Mouse (Mus musculus) liver, embryonic 16.5 days (tissue): Measurements from ENCODE around the gene Ttbk1. TPM values are rescaled to one million over a fixed set of nuclear protein-coding genes. Genes with fewer than 3 reads are reported as not detected.

Experiments
- ATAC-seq: fragments of 200-750 bp; cut with Nextera tagmentation; 2 replicates; pipeline ENCODE4 v1.8.0; 2017; ENCODE audit warnings: low read depth, mild to moderate bottlenecking, moderate number of reproducible peaks, moderate library complexity
- H3K27ac ChIP-seq: fragments of 300-500 bp; sonication (generic); 2 replicates; pipeline ENCODE4 v1.5.1; 2014; ENCODE audit warnings: mild to moderate bottlenecking, low read length
- H3K27me3 ChIP-seq: fragments of 300-500 bp; sonication (generic); 2 replicates; pipeline ENCODE4 v1.6.1; 2014; ENCODE audit warnings: low read depth, low read length, mixed read lengths; ENCODE audit not compliant: control insufficient read depth, insufficient read depth
- H3K36me3 ChIP-seq: fragments of 300-500 bp; sonication (generic); 2 replicates; pipeline ENCODE4 v1.6.1; 2014; ENCODE audit warnings: mild to moderate bottlenecking; ENCODE audit not compliant: control insufficient read depth, insufficient read depth
- H3K4me1 ChIP-seq: fragments of 300-500 bp; sonication (generic); 2 replicates; pipeline ENCODE4 v1.6.1; 2014; ENCODE audit warnings: low read depth, low read length, mixed read lengths; ENCODE audit not compliant: control insufficient read depth
- H3K4me2 ChIP-seq: fragments of 300-500 bp; sonication (generic); 2 replicates; pipeline ENCODE4 v1.6.1; 2014; ENCODE audit warnings: low read depth, low read length, mixed read lengths
- H3K4me3 ChIP-seq: fragments of 300-500 bp; sonication (generic); 2 replicates; pipeline ENCODE4 v1.5.1; 2014; ENCODE audit warnings: low read depth, mild to moderate bottlenecking, low read length
- H3K9ac ChIP-seq: fragments of 300-500 bp; sonication (generic); 2 replicates; pipeline ENCODE4 v1.6.1; 2014; ENCODE audit warnings: low read depth, low read length
- H3K9me3 ChIP-seq: fragments of 300-500 bp; sonication (generic); replicated peaks from 2 replicates; pipeline ENCODE4 v1.6.1; 2016; ENCODE audit warnings: low read length; ENCODE audit not compliant: control insufficient read depth
- whole genome bisulfite sequencing: fragments of 180-500 bp; shearing (Covaris S2); extraction: QIAGEN DNeasy Blood & Tissue Kit; methylation state at CpG from one replicate; pipeline ENCODE4 v1.1.7; 2014; ENCODE audit not compliant: insufficient replicate concordance; 5-methylcytosine and 5-hydroxymethylcytosine counted together
- polyA plus RNA-seq: library from polyadenylated mRNA; unstranded; fragments of >200 nt; fragmentation: Nextera tagmentation; extraction: Ambion mirVana; gene quantifications from 2 replicates; pipeline ENCODE4 v1.2.1, GENCODE M21; 2015

Gene Ttbk1
- not detected in 2 replicates for polyA plus RNA-seq

GRCm38 (mm10) chr17:46487431-46487830 is at the start of gene Ttbk1:
Gene Ttbk1 (minus strand): TSS chr17:46487675.
- no peak for ATAC-seq
- no peak within 1 kb of the TSS for H3K9ac ChIP-seq
- no peaks in the 10 kb centered on the region; the same call in none of the 2 replicates for H3K4me1 ChIP-seq

GRCm38 (mm10) chr17:46525579-46526307 is 38.3 kb upstream of the Ttbk1 start:
- peak; percentile 35; the same call in 1 of the 2 replicates for ATAC-seq
- Histone ChIP-seq H3K27ac (no peak overlapping the region), H3K9ac (no peak overlapping the region), H3K4me3 (no peak overlapping the region), H3K4me2 (no peak overlapping the region), H3K4me1 (no peaks in the 10 kb centered on the region), H3K36me3 (no peaks in the 10 kb centered on the region), H3K9me3 (no peaks in the 10 kb centered on the region), H3K27me3 (peaks cover 4% of the 10 kb centered on the region; the same call in 1 of the 2 replicates)
- WGBS, result 33% methylated on average over 12 of the region's 12 CpGs

More at GRCm38 (mm10) chr17:46487431-46487830, at the start of gene Ttbk1:
- WGBS, result 2% methylated on average over 39 of the region's 49 CpGs
- no peaks in the 10 kb centered on the region for H3K36me3 ChIP-seq
- no peaks in the 10 kb centered on the region for H3K9me3 ChIP-seq
- H3K27me3 ChIP-seq, result peaks cover 60% of the 10 kb centered on the region
- peak within 1 kb of the TSS; percentile 29; the same call in 1 of the 2 replicates for H3K4me3 ChIP-seq
- no peak within 1 kb of the TSS for H3K27ac ChIP-seq
- peak within 1 kb of the TSS; percentile 27; the same call in 1 of the 2 replicates for H3K4me2 ChIP-seq

GRCm38 (mm10) chr17:46525065-46525464 is 37.6 kb upstream of the Ttbk1 start:
- no peak overlapping the region for H3K9ac ChIP-seq
- WGBS, result 64% methylated on average over 10 of the region's 10 CpGs
- no peak overlapping the region for H3K27ac ChIP-seq
- H3K4me2 ChIP-seq, result no peak overlapping the region
- no peak overlapping the region for H3K4me3 ChIP-seq
- H3K27me3 ChIP-seq, result peaks cover 7% of the 10 kb centered on the region; the same call in 1 of the 2 replicates
- no peaks in the 10 kb centered on the region for H3K9me3 ChIP-seq
- no peak for ATAC-seq
- no peaks in the 10 kb centered on the region for H3K36me3 ChIP-seq
- H3K4me1 ChIP-seq, result no peaks in the 10 kb centered on the region

- H3K9ac ChIP-seq, result no peak overlapping the region
- no peak overlapping the region for H3K4me2 ChIP-seq
- no peaks in the 10 kb centered on the region for H3K9me3 ChIP-seq
- peaks cover 12% of the 10 kb centered on the region; the same call in 1 of the 2 replicates for H3K27me3 ChIP-seq
- no peak overlapping the region for H3K4me3 ChIP-seq
- no peak overlapping the region for H3K27ac ChIP-seq
- WGBS, result 46% methylated on average over 24 of the region's 24 CpGs
- H3K4me1 ChIP-seq, result no peaks in the 10 kb centered on the region
- no peaks in the 10 kb centered on the region for H3K36me3 ChIP-seq
- ATAC-seq, result no peak
Measured at GRCm38 (mm10) chr17:46521963-46522668, 34.6 kb upstream of the Ttbk1 start.

GRCm38 (mm10) chr17:46521174-46521573 is 33.7 kb upstream of the Ttbk1 start:
- no peak overlapping the region for H3K9ac ChIP-seq
- ATAC-seq, result no peak
- H3K4me2 ChIP-seq, result peak overlapping the region; percentile 15; the same call in 1 of the 2 replicates
- peaks cover 12% of the 10 kb centered on the region; the same call in 1 of the 2 replicates for H3K27me3 ChIP-seq
- 0 out of 2 replicates have a peak overlapping the region, but pooled peaks have one; percentile 11 for H3K4me3 ChIP-seq
- H3K9me3 ChIP-seq, result no peaks in the 10 kb centered on the region
- no peaks in the 10 kb centered on the region for H3K36me3 ChIP-seq
- H3K27ac ChIP-seq, result no peak overlapping the region
- H3K4me1 ChIP-seq, result no peaks in the 10 kb centered on the region
- WGBS, result 63% methylated on average over 9 of the region's 9 CpGs

- H3K9ac ChIP-seq, result no peak overlapping the region
- no peak for ATAC-seq
Measured at GRCm38 (mm10) chr17:46520385-46520979, 33.0 kb upstream of the Ttbk1 start.

GRCm38 (mm10) chr17:46519971-46520370 is 32.5 kb upstream of the Ttbk1 start:
- Histone ChIP-seq H3K9ac (no peak overlapping the region), H3K4me2 (no peak overlapping the region)

More at GRCm38 (mm10) chr17:46520385-46520979, 33.0 kb upstream of the Ttbk1 start:
- 18% methylated on average over 25 of the region's 25 CpGs for WGBS
- H3K4me1 ChIP-seq, result no peaks in the 10 kb centered on the region
- 0 out of 2 replicates have a peak overlapping the region, but pooled peaks have one; percentile 11 for H3K4me3 ChIP-seq
- peak overlapping the region; percentile 15; the same call in 1 of the 2 replicates for H3K4me2 ChIP-seq
- H3K27me3 ChIP-seq, result peaks cover 12% of the 10 kb centered on the region; the same call in 1 of the 2 replicates
- H3K36me3 ChIP-seq, result no peaks in the 10 kb centered on the region
- H3K27ac ChIP-seq, result no peak overlapping the region
- no peaks in the 10 kb centered on the region for H3K9me3 ChIP-seq

GRCm38 (mm10) chr17:46513329-46513728 is 25.9 kb upstream of the Ttbk1 start:
- H3K9me3 ChIP-seq, result no peaks in the 10 kb centered on the region

More at GRCm38 (mm10) chr17:46519971-46520370, 32.5 kb upstream of the Ttbk1 start:
- Histone ChIP-seq H3K4me1 (no peaks in the 10 kb centered on the region), H3K4me3 (no peak overlapping the region), H3K9me3 (no peaks in the 10 kb centered on the region), H3K27me3 (peaks cover 12% of the 10 kb centered on the region; the same call in 1 of the 2 replicates), H3K27ac (no peak overlapping the region), H3K36me3 (no peaks in the 10 kb centered on the region)
- ATAC-seq, result no peak
- WGBS, result 51% methylated on average over 10 of the region's 10 CpGs

More at GRCm38 (mm10) chr17:46513329-46513728, 25.9 kb upstream of the Ttbk1 start:
- ATAC-seq, result no peak
- 39% methylated on average over 2 of the region's 2 CpGs for WGBS
- Histone ChIP-seq H3K27me3 (no peaks in the 10 kb centered on the region), H3K4me2 (no peak overlapping the region), H3K27ac (no peak overlapping the region), H3K4me1 (no peaks in the 10 kb centered on the region), H3K9ac (no peak overlapping the region), H3K4me3 (no peak overlapping the region), H3K36me3 (no peaks in the 10 kb centered on the region)
